Mouse (Mus musculus): ENCODE data around the gene Rgma.

Rgma gene

DNA sequence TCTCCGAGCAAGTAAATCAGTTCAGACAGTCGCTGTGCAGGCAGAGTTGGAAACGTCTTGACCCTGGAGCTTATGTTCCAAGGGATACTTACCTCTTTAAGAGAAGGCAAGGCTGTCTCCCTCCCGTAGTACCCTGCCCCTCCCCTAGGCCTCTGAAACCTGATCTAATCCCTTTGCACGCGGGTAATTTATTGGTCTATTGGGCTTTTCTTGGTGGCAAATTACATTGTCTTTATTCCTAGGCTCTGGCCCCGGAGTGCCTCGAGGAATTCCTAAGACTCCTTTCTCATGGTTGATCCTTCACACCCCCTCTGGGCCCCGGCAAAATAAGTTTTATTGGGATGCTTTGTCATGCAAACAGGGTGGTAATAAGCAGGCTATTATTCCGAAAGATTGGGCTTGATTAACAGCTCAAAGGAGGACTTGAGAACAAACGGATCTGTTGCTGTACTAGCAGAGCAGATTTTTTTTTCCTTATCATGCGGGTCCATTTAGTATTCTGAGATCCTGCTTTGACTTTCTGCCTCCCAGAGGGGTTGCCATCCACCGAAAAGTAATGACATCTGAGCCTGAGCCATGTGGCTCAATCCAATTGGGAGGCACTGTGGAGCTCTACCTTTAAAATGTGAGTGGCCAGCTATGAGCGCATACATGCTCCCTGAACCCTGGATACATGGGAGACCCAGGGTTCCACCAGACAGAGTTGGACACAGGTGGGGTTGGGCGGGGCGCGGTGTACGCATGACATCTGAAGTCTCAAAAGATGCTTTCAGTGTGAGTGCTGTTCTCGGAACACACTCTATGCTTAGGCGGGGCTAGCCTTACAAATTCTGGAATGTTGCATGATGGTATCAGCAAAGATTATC is 25.0 kb downstream of the Rgma start:
- no peak for DNase-seq (ENCODE audit: low spot score)

DNA sequence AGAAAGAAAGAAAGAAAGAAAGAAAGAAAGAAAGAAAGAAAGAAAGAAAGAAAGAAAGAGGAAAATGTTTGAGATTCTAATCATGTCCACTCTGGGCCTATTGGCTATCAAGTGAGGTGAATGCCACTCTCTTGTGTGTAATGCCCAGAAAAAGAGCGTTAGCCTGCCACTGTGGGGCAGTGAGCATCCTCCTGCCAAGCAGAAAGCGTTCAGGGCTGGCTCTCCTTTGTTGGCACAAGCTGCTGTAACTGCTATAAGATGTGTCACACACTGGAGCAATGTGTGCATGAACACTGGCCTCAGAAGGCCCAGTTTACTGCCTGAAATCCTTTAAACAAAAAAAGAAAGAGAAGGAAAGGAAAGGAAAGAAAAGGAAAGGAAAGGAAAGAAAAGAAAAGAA is 26.8 kb downstream of the Rgma start:
- DNase-seq (ENCODE audit: low spot score): no peak

DNA sequence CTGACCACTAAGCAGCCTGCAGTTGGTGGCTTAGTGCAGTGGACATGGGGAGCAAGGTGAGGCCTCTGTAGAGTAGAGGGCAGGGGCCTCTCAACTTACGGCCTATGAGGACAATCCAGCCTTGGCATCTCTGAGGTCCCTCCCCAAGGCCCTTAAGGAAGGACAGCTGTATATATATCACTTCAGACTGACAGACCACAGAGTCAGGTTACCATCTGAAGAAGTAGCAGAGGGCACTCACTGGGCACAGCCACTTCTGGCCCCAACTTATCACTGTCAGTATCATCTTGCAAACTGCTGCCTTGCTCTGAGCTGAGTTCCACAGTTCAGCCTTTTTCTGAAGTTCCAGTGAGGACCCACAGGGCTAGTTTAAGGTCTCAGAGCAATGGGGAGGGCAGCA is 27.4 kb downstream of the Rgma start:
- no peak for DNase-seq (ENCODE audit: low spot score)

DNA sequence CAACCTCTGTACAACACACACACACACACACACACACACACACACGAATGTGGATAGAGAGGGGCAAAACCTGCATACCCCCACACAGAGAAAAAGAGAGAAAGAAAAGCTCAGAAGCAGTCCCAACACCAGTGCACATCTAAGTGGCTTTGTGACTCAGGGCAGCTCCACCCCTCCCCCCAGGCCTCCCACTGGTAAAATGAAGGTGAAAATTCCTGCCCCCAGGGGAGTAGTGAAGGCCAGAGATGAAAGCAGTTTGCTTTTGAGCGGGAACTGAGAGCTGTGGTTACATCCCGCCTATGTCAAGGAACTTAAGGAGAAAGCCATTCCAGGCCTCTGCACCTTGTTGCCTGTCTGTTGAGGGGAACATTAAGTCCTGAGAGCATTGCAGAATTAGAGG is 28.2 kb downstream of the Rgma start:
- DNase-seq (ENCODE audit: low spot score): no peak

DNA sequence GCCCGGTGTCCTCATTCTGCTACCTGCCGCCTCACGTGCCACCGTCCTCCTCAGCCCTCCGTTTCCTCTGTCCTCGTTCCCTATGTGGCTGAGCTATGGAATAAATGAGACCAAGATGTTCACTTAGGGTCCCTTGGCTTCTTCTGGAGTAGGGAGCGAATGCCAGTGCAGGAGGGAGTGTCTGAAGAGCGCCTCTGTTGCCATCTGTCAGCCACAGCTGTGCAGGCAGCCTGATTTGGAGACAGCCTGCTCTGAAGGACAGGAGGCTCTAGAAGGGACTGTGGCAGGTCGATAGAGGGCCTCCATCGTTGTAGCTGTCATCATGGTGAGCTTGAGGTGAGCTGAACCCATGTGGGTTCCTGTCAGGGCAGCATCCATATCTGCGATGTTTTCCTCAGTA is 30.2 kb downstream of the Rgma start:
- no peak for DNase-seq (ENCODE audit: low spot score)

DNA sequence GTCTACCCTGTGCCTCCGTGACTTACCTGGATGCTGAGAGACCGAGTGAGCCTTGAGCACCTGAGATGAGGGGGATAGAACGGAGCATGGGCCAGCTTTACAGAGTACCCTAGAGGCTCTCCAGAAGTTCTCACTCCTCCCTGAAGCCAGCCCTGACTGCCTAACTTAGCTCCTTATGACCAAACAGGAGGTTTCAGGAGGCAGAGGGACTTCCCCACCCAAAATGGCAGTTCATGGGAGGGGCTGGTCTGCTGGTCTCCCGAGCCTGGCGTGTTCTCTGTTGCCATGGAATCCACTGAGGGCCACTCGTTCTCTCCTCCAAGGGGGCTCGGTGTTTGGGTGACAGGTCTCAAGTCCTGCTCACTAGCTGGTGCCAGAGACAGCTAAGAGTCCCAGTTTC is 36.2 kb downstream of the Rgma start:
- DNase-seq (ENCODE audit: low spot score): no peak

DNA sequence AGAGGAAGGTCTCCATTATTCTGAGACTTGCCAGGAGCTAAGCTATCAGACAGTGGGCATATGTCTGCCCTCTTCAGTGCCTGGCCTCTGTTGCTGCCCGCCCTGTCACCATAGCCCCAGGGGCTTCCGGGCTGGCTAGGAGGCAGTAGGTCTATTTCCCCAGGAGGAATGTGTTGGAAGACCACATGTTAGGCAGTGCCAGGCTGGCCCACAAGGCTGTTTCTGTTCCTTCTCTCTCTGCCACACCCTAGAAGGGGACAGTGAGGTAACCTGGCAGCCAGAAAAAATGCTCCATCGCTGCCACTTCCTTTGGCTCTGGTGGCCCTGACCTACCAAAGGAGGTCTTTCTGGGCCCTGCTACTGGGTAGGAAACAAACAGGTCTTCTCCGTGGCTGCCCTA is 36.7 kb downstream of the Rgma start:
- no peak for DNase-seq (ENCODE audit: low spot score)

DNA sequence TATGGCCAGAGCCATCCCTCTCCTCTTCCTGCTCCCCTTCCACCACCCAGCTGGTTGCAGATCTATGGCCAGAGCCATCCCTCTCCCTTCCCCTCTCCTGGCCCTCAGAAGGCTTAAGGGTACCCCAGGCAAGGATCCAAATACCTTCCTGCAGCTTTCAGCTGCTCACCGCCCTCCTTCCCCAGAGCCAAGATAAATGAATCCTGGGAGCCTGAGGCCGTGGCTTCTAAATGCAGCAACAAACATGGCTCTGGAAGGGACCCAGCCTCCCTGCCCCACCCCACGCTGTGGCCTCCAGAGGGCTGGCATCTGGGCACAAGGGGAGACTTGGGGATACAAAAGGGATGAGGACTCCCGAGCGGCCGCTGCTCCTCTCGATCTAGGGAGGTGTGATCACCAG is 37.1 kb downstream of the Rgma start:
- no peak for DNase-seq (ENCODE audit: low spot score)

DNA sequence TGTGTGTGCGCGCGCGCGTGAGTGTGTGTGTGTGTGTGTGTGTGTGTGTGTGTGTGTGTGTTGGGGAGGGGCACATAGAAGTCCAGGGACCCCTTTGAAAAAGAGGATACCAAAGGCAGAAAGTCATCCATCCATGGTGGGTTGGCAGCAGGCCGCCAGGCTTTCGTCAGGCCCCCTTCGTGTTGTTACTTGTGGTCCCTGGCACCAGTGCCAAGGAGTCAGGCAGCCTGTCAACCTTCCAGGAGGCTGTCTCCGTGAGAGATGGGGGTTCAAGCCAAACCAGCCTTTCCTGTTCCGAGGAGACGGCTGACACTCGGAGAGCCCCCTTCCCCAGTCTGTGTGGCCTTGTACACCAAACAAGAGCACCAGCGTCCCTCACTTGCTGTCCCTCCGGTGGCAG is 38.9 kb downstream of the Rgma start:
- no peak for DNase-seq (ENCODE audit: low spot score)

DNA sequence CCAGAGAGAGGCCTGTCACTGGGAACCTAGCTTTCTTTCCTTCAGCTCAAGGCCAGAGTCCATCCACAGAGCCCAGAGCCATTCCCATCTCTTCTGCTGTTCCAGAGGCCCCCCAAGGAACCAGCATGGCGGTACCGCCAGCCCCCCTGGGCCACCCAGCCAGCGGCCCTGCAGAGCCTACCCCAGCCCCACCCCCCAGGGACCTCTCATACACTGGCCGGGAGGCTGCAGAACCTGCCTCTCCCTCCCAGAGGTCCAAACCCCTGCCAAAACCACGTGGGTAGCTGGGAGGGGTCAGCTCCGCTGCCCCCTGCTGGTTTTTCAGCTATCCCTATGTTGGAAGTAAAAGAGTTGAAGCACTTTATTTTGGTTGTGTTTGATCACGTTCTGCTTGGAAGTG is 44.1 kb downstream of the Rgma start:
- no peak for DNase-seq (ENCODE audit: low spot score)

DNA sequence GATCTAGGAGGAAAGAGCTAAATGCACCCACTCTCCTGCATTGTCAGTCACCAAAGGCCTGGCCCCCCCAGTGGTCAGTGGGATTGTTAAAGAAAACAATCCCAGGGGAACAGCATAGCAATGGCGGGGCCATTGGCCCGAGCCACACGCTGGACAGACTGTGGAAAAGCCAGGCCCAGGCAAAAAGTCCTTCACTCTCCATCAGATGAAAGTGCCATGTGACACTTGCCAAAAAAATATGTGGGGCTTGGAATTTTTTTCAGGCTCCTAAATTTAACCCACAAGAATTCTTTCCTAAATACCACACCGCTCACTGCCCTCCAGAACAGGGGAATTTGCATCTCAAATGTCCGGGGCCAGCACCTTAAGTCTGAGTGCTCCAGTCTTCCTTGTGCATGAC is 45.5 kb downstream of the Rgma start:
- no peak for DNase-seq (ENCODE audit: low spot score)

DNA sequence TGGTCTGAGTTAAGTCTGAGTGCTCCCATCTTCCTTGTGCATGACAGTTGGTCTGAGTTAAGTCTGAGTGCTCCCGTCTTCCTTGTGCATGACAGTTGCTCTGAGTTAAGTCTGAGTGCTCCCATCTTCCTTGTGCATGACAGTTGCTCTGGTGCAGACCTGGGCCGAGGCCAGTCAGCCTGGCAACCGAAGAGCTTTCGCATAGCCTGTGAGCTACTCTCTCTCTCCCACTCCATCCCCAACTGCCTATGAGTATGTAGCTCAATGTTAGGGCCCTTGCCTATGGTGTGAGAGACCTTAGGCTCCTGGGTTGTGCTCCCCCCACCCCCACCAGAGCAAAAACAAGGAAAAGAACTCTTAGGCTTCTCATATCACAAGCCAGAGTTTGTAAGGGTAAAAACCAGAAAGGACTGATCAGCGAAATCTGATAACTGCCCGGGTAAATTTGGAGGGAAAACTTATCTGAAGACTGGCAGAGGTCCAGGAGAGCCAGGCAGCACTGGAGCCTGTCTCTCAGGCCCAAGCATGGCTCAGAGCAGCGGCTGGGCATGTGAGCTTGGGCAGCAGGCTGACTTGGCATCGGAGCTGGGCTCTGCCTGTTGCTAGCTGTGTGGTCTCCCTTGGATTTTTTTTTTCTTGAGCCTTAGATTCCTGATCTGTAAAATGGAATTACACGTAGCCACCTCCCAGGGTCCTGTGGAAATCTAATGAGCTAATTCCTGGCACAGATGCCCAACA is 46.1 kb downstream of the Rgma start:
- no peak for DNase-seq (ENCODE audit: low spot score)

DNA sequence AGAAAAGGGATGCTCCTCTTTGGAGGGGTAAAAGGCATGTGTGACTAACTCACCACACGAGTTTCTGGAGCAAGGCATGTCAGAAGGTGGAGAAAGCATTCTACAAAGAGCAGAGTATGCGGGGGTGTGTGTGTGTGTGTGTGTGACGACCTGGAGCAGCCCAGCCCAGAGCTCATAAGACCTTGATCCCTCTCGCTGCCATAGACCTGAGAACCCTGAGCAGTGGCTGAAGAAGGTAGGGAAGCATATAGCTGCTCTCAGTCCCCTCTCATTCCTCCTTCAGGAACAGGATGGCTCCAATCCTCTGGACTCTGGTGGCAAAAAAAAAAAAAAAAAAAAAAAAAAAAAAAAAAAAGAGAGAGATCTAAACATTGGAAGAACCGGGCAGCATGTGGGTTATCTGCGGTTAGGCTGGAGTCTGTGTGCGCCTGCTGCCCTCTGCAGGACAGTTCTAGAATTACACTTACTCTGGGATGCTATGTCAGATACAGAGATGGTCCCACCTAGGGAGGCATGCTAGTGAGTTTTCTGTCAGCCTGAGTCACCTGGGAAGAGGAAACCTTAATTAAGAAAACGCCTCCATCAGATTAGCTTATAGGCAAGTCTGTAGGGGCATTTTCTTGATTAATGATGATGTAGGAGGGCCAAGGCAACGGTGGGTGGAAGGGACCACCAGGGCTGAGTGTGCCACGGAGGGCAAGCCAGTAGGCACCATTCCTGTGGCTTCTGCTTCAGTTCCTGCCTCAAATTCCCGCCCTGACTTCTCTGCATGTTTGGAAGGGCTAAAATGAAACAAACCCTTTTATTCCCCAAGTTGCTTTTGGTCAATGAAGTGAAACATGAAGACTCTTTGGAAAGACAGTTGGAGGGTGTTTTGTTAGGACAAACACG is 47.2 kb downstream of the Rgma start:
- DNase-seq (ENCODE audit: low spot score): no peak

DNA sequence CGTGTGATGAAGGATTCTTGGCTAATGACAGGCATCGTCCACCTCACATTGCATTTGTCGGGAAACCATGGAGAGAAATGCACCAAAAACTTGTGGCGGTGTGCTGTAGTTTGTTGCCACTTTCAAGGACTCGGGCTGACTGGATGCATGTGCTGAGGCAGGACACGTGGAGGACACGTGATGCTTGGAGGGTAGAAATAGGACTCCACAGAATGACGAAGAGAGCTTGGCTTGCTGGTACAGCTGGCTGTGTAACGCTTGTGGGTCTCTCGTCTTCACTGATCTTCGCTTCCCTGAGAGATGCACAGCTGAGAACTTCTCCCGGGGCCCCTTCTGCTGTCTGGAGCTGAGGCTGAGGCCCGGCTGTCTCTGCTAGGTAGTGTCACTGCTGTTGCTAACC is 47.9 kb downstream of the Rgma start:
- DNase-seq (ENCODE audit: low spot score): no peak

DNA sequence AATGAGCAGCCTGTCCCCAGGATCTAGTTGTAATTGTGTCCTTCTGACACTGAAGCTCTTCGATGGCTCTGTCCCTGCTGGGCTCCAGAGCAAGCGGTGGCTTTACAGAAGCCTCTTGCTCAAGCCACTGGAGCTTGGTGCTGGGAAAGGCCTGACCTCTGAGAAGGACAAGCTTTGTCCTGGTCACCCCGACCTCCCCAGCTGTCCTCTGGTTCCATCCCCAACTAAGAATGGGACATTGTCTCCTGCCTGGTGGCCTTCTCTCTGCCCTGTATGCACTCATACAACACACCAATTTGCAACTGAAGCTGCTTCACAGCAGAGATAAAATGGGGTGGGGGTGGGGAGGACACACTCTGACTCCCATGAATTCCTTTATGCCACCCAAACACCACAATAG is 48.9 kb downstream of the Rgma start:
- no peak for DNase-seq (ENCODE audit: low spot score)

DNA sequence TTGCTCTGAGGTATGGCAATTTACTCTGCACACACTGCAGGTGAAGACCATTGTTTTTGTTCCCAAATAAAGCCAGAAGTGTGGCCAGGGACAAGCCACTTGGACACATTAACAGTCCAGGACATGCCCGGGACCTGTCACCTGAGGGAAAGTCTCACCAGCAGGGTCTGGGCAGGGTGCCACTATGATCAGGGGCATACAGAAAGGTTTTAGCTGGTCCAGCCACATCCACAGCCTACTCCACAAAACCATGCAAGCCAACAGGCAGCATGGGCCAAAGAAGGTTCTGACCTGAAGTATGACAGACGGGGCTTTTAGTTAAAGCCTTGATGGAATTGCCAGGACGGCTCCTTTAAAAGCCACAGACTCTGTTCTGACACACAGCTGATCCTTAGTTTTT is 49.4 kb downstream of the Rgma start:
- no peak for DNase-seq (ENCODE audit: low spot score)

DNA sequence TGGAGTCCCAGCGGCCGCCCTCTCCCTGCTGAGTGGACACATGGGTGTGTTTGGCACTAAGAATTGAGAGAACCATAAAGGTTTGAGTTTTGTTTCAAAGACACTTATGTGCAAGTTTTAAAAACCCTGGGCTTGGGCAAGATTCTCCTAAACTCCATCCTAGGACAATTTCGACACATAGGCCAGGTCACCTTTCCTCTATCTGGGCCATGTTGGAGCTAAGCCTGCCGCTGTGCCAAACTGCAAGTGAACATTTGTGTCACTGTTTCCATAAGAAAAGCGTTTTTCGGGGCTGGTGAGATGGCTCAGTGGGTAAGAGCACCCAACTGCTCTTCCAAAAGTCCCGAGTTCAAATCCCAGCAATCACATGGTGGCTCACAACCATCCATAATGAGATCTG is 50.1 kb downstream of the Rgma start:
- DNase-seq (ENCODE audit: low spot score): no peak

DNA sequence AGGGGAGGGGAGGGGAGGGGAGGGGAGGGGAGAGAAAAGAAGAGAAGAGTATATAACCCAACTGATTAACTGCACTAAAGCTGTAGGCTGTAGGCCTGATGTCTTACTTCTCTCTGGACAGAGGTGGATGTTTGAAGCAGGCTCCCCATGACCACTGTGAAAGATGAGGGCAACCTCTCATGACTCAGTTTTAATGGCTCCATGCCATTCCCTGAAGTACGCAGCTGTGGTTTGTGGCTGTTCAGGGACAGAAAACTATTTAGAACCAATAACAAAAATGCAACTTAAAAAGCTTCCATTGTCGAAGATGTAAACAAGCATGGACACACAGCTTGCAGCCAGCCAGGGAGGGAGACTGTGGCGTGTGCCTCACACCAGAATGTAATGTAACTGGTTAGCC is 50.9 kb downstream of the Rgma start:
- no peak for DNase-seq (ENCODE audit: low spot score)

DNA sequence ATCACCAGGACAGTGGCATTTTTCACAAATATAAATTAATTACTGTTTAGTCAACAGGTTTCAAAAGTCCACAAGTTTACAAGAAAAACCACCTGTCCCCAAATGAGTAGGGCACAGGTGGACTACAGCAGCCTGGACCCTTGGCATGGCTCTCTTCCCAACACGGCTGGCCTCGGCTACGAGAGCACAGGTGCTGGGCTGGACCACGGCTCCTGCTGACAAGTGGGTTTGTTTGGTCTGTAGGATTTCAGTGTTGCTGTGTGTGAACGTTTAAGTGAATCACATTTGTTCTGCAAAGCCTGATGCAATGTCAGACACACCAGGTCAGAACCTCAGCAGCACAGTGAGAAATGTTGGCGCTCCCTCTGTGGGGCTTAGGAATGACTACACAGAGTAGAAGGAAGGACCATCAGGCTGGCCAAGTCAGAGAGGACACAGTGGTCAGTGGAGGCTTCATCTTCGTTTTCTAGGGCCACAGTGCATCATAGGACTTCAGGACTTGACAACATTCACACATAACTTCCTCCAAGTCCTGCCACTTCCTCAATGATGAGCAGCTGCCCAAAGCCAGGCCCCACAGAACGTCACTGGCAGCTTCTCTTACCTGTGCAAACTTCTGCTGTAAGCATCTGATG is 51.6 kb downstream of the Rgma start:
- no peak for DNase-seq (ENCODE audit: low spot score)

DNA sequence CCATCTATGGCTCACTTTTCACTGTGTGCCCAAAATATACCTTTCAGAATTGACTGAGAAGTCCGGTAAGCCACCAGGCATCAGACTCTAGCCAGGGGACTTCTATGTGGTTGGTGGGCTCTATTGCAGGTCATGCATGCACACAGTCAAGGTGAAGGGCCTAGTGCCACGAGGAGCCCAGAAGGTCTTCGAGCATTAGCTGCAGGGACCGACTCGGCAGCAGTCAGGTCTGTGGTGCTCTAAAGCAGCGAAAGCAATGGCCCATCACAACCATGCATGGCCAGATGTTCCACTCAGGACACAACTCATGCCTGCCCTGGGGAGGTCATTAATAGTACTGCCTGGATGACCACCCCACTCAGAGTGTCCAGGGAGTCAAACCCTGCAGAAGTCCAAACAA is 52.5 kb downstream of the Rgma start:
- no peak for DNase-seq (ENCODE audit: low spot score)

DNA sequence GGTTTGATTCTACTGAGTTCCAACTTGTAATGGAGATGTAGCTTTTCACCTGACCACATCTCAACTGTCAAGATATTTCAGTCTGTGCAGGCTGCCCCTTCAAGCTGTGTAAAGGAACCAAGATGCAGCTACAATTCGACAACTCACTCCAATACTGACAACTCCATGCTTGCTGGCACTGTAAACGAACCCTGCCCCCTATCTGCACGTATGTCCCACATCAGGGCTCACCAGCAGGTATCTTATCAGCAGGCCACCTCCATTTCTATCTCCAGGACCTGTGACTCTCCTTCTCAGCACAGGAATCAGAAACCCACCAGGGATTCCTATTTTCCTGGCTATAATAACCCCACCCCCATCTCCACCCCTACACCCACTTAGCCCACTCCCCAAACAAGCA is 53.2 kb downstream of the Rgma start:
- no peak for DNase-seq (ENCODE audit: low spot score)

DNA sequence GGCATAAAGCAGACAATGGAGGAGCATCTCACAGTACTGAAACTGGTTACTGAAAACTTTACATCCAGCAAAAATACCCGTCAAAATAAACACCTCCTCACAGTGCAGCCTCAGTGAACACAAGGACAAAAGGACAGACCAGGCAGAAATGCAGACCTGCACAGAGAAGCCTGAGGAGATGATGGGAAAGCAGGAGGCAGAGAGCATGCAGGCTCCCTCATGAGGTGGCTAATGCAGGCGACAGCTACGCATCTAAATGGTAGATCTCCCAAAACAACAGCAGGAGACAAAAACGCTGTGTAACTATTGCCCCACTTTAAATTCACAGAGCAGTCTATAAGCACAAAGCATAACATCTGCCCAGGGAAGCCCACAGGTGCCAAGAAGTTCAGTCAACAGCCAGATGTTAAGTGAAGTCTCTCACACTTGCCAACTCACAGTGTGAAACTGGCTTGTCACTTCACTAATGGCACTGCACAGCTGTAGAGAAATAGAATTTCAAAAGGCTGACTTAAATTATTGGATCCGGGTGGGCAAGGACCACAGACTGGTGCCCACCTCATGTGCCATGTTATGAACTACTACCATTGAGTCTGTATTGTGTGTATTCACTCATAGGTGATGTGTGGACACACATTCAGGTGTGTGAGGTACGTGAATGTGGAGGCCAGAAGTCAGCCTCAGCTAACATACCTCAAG is 58.5 kb downstream of the Rgma start:
- DNase-seq (ENCODE audit: low spot score): no peak

All from urinary bladder, postnatal 10 days (tissue).